Mouse (Mus musculus) G1E (cell line): ENCODE results near the gene Gm7075. TPM values are rescaled to one million over a fixed set of nuclear protein-coding genes. Genes with fewer than 3 reads are reported as not detected.
"Not testable (repeated sequence)": the region's sequence is repeated elsewhere in the genome, so short reads cannot be mapped to it uniquely, and the experiment has no call there.

ENCODE experiments used
- ATAC-seq: 2 replicates; pipeline ENCODE4 v1.8.0; 2016; ENCODE audit warnings: mild to moderate bottlenecking; ENCODE audit not compliant: insufficient number of reproducible peaks, poor library complexity, low FRiP score, severe bottlenecking; ENCODE audit errors: extremely low read depth
- DNase-seq: peaks from one replicate; pipeline ENCODE4 v3.0.0; 2012; ENCODE audit warnings: low spot score
- H3K27me3 ChIP-seq: 2 replicates; pipeline ENCODE4 v1.6.1; 2012; ENCODE audit warnings: mild to moderate bottlenecking, low read length, inconsistent platforms; ENCODE audit not compliant: insufficient read depth
- H3K36me3 ChIP-seq: replicated peaks from 2 replicates; pipeline ENCODE3; 2012; ENCODE audit warnings: mild to moderate bottlenecking, inconsistent platforms
- H3K4me1 ChIP-seq: 2 replicates; pipeline ENCODE4 v1.6.1; 2012; ENCODE audit warnings: low read depth, low read length, inconsistent platforms, mixed read lengths; ENCODE audit not compliant: insufficient read depth
- H3K4me3 ChIP-seq: 2 replicates; pipeline ENCODE4 v1.5.1; 2012; ENCODE audit warnings: low read depth, mild to moderate bottlenecking, inconsistent platforms, low read length, moderate library complexity, mixed read lengths
- H3K9me3 ChIP-seq: replicated peaks from 2 replicates; pipeline ENCODE4 v1.6.1; 2012; ENCODE audit warnings: inconsistent platforms
- CTCF ChIP-seq: IDR thresholded peaks from 2 replicates; pipeline ENCODE4 v1.5.1; 2012; ENCODE audit warnings: low read depth, low read length, inconsistent platforms, mixed read lengths
- GATA1 ChIP-seq: IDR thresholded peaks from 2 replicates; pipeline ENCODE4 v1.6.1; 2012; ENCODE audit warnings: borderline replicate concordance, low read length, inconsistent platforms, mixed read lengths
- GATA2 ChIP-seq: IDR thresholded peaks from 2 replicates; pipeline ENCODE4 v1.6.1; 2012; ENCODE audit warnings: low read depth, low read length, inconsistent platforms, borderline replicate concordance
- POLR2AphosphoS5 ChIP-seq: IDR thresholded peaks from 2 replicates; pipeline ENCODE4 v1.6.1; 2012; ENCODE audit warnings: low read depth, low read length, inconsistent platforms; ENCODE audit not compliant: insufficient replicate concordance
- TAL1 ChIP-seq: conservative IDR thresholded peaks from 2 replicates; pipeline ENCODE4 v1.6.1; 2012; ENCODE audit warnings: low read depth, low read length, inconsistent platforms, mixed read lengths
- polyA plus RNA-seq: library from polyadenylated mRNA; stranded (reverse); fragments of >175 nt; gene quantifications from 2 replicates; pipeline ENCODE4 v1.2.3, GENCODE M21; 2012
- total RNA-seq, 2 experiments: library from RNA; stranded (forward) in 1 of 2; stranded (reverse) in 1 of 2; fragments of 200-1000 nt in 1 of 2; fragments of >200 nt in 1 of 2; fragmentation: Nextera tagmentation in 1 of 2; gene quantifications; 2 replicates each; pipeline ENCODE4 v1.2.3; 2014 to 2017

Gm7075 gene
- total and polyA plus RNA-seq, 3 experiments = not detected

DNA sequence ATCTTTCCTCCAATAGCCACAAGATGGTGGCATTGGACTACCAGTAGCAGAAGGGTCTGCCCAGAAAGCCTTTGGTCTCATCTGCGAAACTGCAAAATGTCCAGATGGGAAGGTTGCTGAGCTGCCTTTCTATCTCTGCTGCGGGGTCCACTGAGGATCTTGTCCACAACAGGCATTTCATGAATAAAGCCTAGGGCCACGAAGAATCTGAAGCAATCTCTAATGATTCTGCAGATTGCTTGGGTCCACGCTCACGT, 1.1 kb upstream of the Gm7075 start:
- DNase-seq (no peak), ATAC-seq (no peak)
- TF ChIP-seq TAL1 (no peak), CTCF (no peak), POLR2AphosphoS5 (no peak), GATA1 (no peak), GATA2 (no peak)
- Histone ChIP-seq H3K36me3 (no peaks in the 10 kb centered on the region), H3K9me3 (no peaks in the 10 kb centered on the region), H3K4me1 (no peaks in the 10 kb centered on the region), H3K4me3 (no peak overlapping the region), H3K27me3 (0 out of 2 replicates have a peak, but pooled peaks cover 2% of the 10 kb centered on the region)

DNA sequence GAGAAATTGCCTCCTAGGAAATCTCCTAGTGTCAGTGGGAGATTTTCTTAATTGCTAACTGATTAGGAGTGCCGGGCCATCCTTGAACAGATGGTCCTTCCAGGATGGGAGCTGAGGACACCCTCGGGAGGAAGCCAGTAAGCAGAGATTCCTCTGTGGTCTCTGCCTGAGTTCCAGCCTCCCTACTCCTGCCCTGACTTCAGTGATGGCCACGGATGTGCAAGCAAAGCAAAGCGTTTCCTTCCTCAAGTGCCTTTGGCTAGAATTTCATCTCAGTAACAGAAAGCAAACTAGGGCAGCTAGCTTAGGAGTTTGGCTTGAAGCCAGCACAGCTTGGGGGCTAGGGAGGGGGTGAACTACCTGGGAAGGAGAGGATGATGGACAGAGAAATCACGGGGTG, 4.5 kb downstream of the Gm7075 start:
- DNase-seq (no peak), ATAC-seq (no peak)
- Histone ChIP-seq H3K36me3 (no peaks in the 10 kb centered on the region), H3K9me3 (no peaks in the 10 kb centered on the region), H3K4me1 (no peaks in the 10 kb centered on the region), H3K27me3 (no peaks in the 10 kb centered on the region), H3K4me3 (no peak overlapping the region)
- TF ChIP-seq TAL1 = no peak
- TF ChIP-seq CTCF = no peak
- no peak for TF ChIP-seq GATA2
- TF ChIP-seq GATA1 = no peak
- TF ChIP-seq POLR2AphosphoS5 = no peak

DNA sequence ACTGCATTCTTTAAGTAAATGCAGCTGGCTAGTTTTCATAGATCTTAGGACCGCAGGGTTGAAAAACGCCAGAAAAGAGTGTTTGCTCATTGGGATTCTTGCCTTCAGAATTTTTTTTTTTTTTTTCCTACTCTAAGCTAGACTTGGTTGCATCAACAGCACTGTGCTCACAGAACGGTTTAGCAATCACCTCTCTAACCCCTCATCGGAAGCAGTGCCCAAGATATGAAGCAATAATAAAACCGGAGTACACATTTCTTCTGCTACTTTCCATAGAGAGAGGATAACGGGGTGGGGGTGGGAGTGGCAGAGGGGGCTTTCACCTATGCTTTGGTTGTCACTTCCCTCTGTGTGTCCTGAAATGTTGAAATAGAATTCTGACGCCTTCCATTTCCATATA, 5.7 kb downstream of the Gm7075 start:
- Histone ChIP-seq H3K36me3 (no peaks in the 10 kb centered on the region), H3K9me3 (no peaks in the 10 kb centered on the region), H3K4me1 (no peaks in the 10 kb centered on the region), H3K27me3 (no peaks in the 10 kb centered on the region), H3K4me3 (no peak overlapping the region)
- ATAC-seq (no peak), DNase-seq (no peak)
- TF ChIP-seq GATA1 (no peak), POLR2AphosphoS5 (no peak), GATA2 (no peak), TAL1 (no peak), CTCF (no peak)

DNA sequence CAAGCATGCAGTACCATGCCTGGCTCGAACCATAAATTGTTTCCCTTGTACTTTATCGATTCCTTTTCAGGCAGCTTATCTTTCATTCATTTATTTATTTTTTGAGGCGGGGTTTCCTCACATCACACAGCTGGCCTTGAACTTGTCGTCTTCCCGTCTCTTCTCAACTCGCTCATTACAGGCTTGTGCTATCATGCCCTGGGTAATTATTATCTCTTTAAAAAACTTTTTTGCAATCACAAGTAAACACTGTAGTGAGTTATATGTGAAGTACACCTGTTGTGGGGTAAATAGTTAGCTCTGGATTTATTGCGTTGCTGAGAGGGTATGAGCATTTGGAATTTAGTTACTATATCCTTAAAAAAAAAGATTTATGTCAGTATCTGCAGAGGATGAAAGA, 6.3 kb downstream of the Gm7075 start:
- TF ChIP-seq CTCF (no peak), GATA1 (no peak), GATA2 (no peak), POLR2AphosphoS5 (no peak), TAL1 (no peak)
- H3K4me1 ChIP-seq = no peaks in the 10 kb centered on the region
- H3K27me3 ChIP-seq = no peaks in the 10 kb centered on the region
- no peaks in the 10 kb centered on the region for H3K36me3 ChIP-seq
- no peak overlapping the region for H3K4me3 ChIP-seq
- no peaks in the 10 kb centered on the region for H3K9me3 ChIP-seq
- DNase-seq (no peak), ATAC-seq (no peak)

DNA sequence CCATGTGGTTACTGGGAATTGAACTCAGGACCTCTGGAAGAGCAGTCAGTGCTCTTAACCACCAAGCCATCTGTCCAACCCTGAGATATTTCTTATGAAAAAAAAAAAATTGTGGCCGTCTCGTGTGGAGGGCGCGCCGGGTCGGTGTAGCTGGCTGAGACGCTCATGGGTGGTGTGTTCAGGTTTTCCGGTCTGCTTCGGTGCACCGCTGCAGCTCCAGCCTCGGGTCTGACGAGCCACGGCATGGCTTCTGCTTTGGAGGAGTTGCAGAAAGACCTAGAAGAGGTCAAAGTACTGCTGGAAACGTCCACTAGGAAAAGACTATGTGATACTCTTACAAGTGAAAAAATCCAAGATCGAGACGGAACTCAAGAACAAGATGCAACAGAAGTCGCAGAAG, 8.8 kb downstream of the Gm7075 start:
- Histone ChIP-seq H3K27me3 (no peaks in the 10 kb centered on the region), H3K9me3 (no peaks in the 10 kb centered on the region), H3K4me1 (no peaks in the 10 kb centered on the region), H3K36me3 (no peaks in the 10 kb centered on the region), H3K4me3 (no peak overlapping the region)
- DNase-seq (no peak), ATAC-seq (no peak)
- TF ChIP-seq CTCF (no peak), TAL1 (no peak), GATA1 (no peak), GATA2 (no peak), POLR2AphosphoS5 (no peak)

DNA sequence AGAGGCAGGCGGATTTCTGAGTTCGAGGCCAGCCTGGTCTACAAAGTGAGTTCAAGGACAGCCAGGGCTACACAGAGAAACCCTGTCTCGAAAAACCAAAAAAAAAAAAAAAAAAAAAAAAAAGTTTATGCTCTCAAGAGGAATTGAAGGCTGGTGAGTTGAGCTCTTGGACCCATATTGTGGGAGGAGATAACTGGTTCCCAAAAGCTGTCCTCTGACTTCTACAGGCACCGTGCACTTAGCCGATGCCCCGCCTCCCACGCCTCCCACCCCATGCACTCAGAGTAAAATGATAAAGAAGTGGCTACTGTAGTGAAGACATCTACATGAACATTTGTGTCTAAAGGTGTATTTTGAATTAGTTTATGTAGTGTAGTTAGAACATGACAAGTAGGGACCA, 9.9 kb downstream of the Gm7075 start:
- H3K27me3 ChIP-seq, ATAC-seq, DNase-seq, H3K36me3 ChIP-seq, H3K4me3 ChIP-seq, H3K9me3 ChIP-seq, H3K4me1 ChIP-seq: not testable (repeated sequence)

DNA sequence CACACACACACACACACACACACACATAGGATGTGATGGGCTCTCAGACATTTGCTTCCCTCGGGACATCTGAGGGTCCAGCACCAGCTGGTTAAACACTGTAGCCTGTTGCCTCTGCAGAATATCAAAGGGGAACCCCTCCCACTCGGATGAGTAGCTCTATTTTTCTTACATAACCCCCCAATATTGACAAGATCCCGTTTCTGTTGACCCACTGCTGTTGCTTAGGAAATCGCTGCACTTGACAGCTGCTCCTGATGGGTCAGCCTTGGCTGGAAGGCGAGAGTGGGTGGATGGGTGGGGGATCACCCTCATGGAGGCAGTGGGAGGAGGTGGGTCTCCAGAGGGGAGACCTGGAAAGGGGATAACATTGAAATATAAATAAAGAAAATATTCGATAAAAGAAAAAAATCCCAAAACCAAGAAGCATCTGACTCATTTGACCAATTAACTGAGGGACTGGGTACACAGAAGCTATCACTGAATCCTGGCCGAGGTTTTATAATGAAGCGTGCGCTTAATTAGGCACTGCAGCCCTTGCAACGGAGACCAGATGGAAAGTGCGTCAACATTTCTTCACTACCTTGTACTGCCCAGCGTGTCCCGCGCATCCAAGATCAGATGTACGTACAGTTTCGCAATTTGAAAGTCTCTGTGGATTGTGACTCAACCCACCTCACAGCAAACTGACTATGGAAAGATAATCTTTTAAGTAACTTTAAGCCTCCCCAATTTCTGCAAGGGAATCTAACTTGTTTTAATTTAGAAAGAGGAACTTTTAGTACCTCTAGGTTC, 11.2 kb downstream of the Gm7075 start:
- Histone ChIP-seq H3K9me3 (no peaks in the 10 kb centered on the region), H3K4me1 (no peaks in the 10 kb centered on the region), H3K36me3 (no peaks in the 10 kb centered on the region), H3K4me3 (no peak overlapping the region), H3K27me3 (no peaks in the 10 kb centered on the region)
- no peak for TF ChIP-seq GATA2
- no peak for TF ChIP-seq POLR2AphosphoS5
- no peak for TF ChIP-seq GATA1
- TF ChIP-seq TAL1 = no peak
- no peak for TF ChIP-seq CTCF
- DNase-seq = no peak
- ATAC-seq = no peak
